In genomic region chr3:130947277-130947606, GRCm38 (mm10) we compare ENCODE assay signal across 13 mouse cellular contexts.
DNase-seq lines count a peak whose midpoint lies in the region; ATAC-seq and TF ChIP-seq lines count a peak whose summit lies in the region.
"Had no signal": no experiment of that assay in that cellular context is flagged by ENCODE, and none has a peak within 500 bp of the region (broad histone marks: within the 10 kb centered on the region; RNA-seq: fewer than 3 reads in every experiment).

No protein-coding gene starts in this region.

- ATAC-seq in forebrain, postnatal 0 days: peak; percentile 46
- ATAC-seq: Patski had no signal

- H3K9me3 ChIP-seq in forebrain, postnatal 0 days (ENCODE audit: low read length): no peaks in the 10 kb centered on the region
- no peaks in the 10 kb centered on the region for H3K9me3 ChIP-seq in embryonic facial prominence, embryonic 10.5 days

- H3K9ac ChIP-seq in forebrain, postnatal 0 days: no peak overlapping the region

- H3K4me1 ChIP-seq in forebrain, postnatal 0 days (ENCODE audit: insufficient read depth): peaks cover 8% of the 10 kb centered on the region; the same call in 1 of the 2 replicates
- peaks cover 31% of the 10 kb centered on the region for H3K4me1 ChIP-seq in embryonic facial prominence, embryonic 10.5 days

- peak; percentile 31 for DNase-seq in gastrocnemius, postnatal 25 days
- DNase-seq in gastrocnemius, adult 8-10 months (ENCODE audit: low spot score in 2 of 2): no peak
- DNase-seq in A20 (ENCODE audit: low read depth, low spot score): peak; percentile 11
- no peak for DNase-seq in forebrain, postnatal 0 days
- DNase-seq in naive thymus-derived CD4-positive, alpha-beta T cell, adult 2 months (ENCODE audit: low read depth): peak; percentile 89
- no peak for DNase-seq in urinary bladder, postnatal 36 days (ENCODE audit: low spot score in 2 of 2)
- DNase-seq in adrenal gland, postnatal 10 days: no peak
- DNase-seq in embryonic facial prominence, embryonic 10.5 days (ENCODE audit: low spot score): no peak
- DNase-seq: heart, adult 2 months; kidney, postnatal 36 days had no signal

- no peak overlapping the region for H3K27ac ChIP-seq in forebrain, postnatal 0 days (ENCODE audit: low read depth, low read length)
- no peak overlapping the region for H3K27ac ChIP-seq in embryonic facial prominence, embryonic 10.5 days (replicated peaks)
- H3K27ac ChIP-seq: heart, adult 2 months had no signal

- 57% methylated on average over 4 of the region's 4 CpGs for WGBS in forebrain, postnatal 0 days
- 90% methylated on average over 4 of the region's 4 CpGs for WGBS in embryonic facial prominence, embryonic 10.5 days

- no peak overlapping the region for H3K4me2 ChIP-seq in forebrain, postnatal 0 days (ENCODE audit: low read depth)

- no peaks in the 10 kb centered on the region for H3K27me3 ChIP-seq in forebrain, postnatal 0 days (ENCODE audit: insufficient read depth, low read length)
- H3K27me3 ChIP-seq in embryonic facial prominence, embryonic 10.5 days (replicated peaks; ENCODE audit: low read depth, poor library complexity, severe bottlenecking): peaks cover 17% of the 10 kb centered on the region; the same call in 1 of the 2 replicates
- H3K27me3 ChIP-seq: Patski had no signal

- H3K4me3 ChIP-seq in forebrain, postnatal 0 days (ENCODE audit: low read depth, low read length): no peak overlapping the region
- H3K4me3 ChIP-seq in embryonic facial prominence, embryonic 10.5 days: no peak overlapping the region
- H3K4me3 ChIP-seq: erythroblast, embryonic 14.5 days; heart, adult 2 months; myocyte had no signal

- TF ChIP-seq CTCF in forebrain, postnatal 0 days (IDR thresholded peaks at IDR 0.05; ENCODE audit: low read depth): no peak

- H3K36me3 ChIP-seq in forebrain, postnatal 0 days (ENCODE audit: insufficient read depth): no peaks in the 10 kb centered on the region
- H3K36me3 ChIP-seq in embryonic facial prominence, embryonic 10.5 days (replicated peaks): no peaks in the 10 kb centered on the region

Comparison
In these comparisons a context has a peak if more than half of its experiments do, and no peak if none do; other contexts are left out.
1. DNase-seq: peak in gastrocnemius, postnatal 25 days (single experiment), A20 (single experiment) and naive thymus-derived CD4-positive, alpha-beta T cell, adult 2 months (single experiment); none in gastrocnemius, adult 8-10 months (0 of 2), forebrain, postnatal 0 days (single experiment), urinary bladder, postnatal 36 days (0 of 2), adrenal gland, postnatal 10 days (single experiment) and embryonic facial prominence, embryonic 10.5 days (single experiment).